In the genomic region with DNA sequence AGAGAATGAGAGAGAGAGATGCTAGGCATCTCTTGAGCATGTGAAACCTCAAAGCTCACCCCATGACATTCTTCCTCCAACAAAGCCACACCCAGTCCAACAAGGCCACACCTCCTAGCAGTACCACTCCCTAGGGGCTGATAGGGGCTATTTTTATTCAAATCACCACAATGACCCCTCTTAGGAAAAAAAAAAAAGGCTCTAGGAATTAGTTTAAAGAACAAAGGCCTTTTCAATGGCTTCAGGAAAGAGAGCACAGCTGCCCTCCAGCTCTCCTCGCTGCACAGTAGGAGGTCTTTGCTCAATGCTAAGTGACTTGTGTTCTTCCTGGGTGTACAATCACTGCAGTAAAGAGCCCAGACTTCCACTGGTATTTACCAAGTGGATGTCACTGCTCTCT, we compare ENCODE assay signal across 13 mouse cellular contexts.
DNase-seq lines count a peak whose midpoint lies in the region; ATAC-seq and TF ChIP-seq lines count a peak whose summit lies in the region.
"Had no signal": no experiment of that assay in that cellular context is flagged by ENCODE, and none has a peak within 500 bp of the region (broad histone marks: within the 10 kb centered on the region; RNA-seq: fewer than 3 reads in every experiment).

No protein-coding gene starts in this region.

- H3K27ac ChIP-seq in ES-E14 (ENCODE audit: insufficient read depth, low read depth, low read length, poor library complexity, severe bottlenecking), result no peak overlapping the region; the same call in 1 of the 2 replicates
- no peak overlapping the region for H3K27ac ChIP-seq in forebrain, embryonic 11.5 days (ENCODE audit: low read depth, low read length)
- H3K27ac ChIP-seq: kidney, embryonic 15.5 days; limb, embryonic 13.5 days had no signal

- peaks cover 0 to 9% of the 10 kb centered on the region in 2 experiments; a peak in 2 of 4 replicates for H3K4me1 ChIP-seq in ES-E14 (ENCODE audit: control insufficient read depth in 2 of 2, insufficient read depth in 2 of 2, low read length in 2 of 2, poor library complexity in 1 of 2)
- H3K4me1 ChIP-seq in forebrain, embryonic 11.5 days (replicated peaks; ENCODE audit: control insufficient read depth, insufficient read depth, low read length), result no peaks in the 10 kb centered on the region
- H3K4me1 ChIP-seq: kidney, embryonic 15.5 days; limb, embryonic 13.5 days had no signal

- H3K9me3 ChIP-seq in ES-E14 (ENCODE audit: control insufficient read depth, insufficient read depth, low read depth, low read length), result 0 out of 2 replicates have a peak, but pooled peaks cover 2% of the 10 kb centered on the region
- H3K9me3 ChIP-seq in forebrain, embryonic 11.5 days (ENCODE audit: control insufficient read depth, low read length), result no peaks in the 10 kb centered on the region
- H3K9me3 ChIP-seq: G1E; kidney, embryonic 15.5 days; limb, embryonic 13.5 days had no signal

- ATAC-seq in forebrain, embryonic 11.5 days (replicated peaks; ENCODE audit: low FRiP score), result peak; percentile 92

- no peak overlapping the region for H3K9ac ChIP-seq in ES-E14 (ENCODE audit: insufficient read depth, low read depth, low read length, poor library complexity, severe bottlenecking)
- no peak overlapping the region for H3K9ac ChIP-seq in forebrain, embryonic 11.5 days (ENCODE audit: low read length)
- H3K9ac ChIP-seq: kidney, embryonic 15.5 days; limb, embryonic 13.5 days had no signal

- H3K27me3 ChIP-seq in forebrain, embryonic 11.5 days (ENCODE audit: control insufficient read depth, insufficient read depth, low read length), result no peaks in the 10 kb centered on the region
- H3K27me3 ChIP-seq: kidney, embryonic 15.5 days; limb, embryonic 13.5 days had no signal

- DNase-seq in ES-E14 (ENCODE audit: low read depth, low spot score) (peak; percentile 75), ZHBTc4 (ENCODE audit: low read depth, low spot score) (peak; percentile 96)
- peak; percentile 49 for DNase-seq in forebrain, embryonic 11.5 days (ENCODE audit: low spot score)
- DNase-seq in mesoderm, embryonic 11.5 days (ENCODE audit: low read depth, low spot score), result peak; percentile 56
- no peak for DNase-seq in heart, postnatal 14 days
- DNase-seq in adrenal gland, adult (ENCODE audit: inconsistent age in 2 of 2, low spot score in 1 of 2), result no peak
- DNase-seq in heart, adult 8-10 months (ENCODE audit: low spot score), result no peak
- DNase-seq: heart, adult 18-20 months; lung, adult 2 months; thymus, adult 18-20 months had no signal

- in situ Hi-C loops in ES-E14 (cut with MboI; ENCODE audit: low sequenced_read_pairs in 2 of 2, unreplicated experiment in 2 of 2), result no loop called here

- no peak overlapping the region for H3K4me2 ChIP-seq in forebrain, embryonic 11.5 days (ENCODE audit: low read depth, low read length, severe bottlenecking)
- H3K4me2 ChIP-seq: kidney, embryonic 15.5 days; limb, embryonic 13.5 days had no signal

- H3K36me3 ChIP-seq in ES-E14 (ENCODE audit: control insufficient read depth, insufficient read depth, low read length, poor library complexity, severe bottlenecking), result no peaks in the 10 kb centered on the region
- no peaks in the 10 kb centered on the region for H3K36me3 ChIP-seq in forebrain, embryonic 11.5 days (ENCODE audit: control insufficient read depth, insufficient read depth, low read length)
- H3K36me3 ChIP-seq: G1E; kidney, embryonic 15.5 days; limb, embryonic 13.5 days had no signal

- intact Hi-C loops in heart, postnatal 14 days (cut with DNase I), result no loop called here

- 0% methylated on average over 1 of the region's 1 CpGs for WGBS in forebrain, embryonic 11.5 days

- no peak overlapping the region for H3K4me3 ChIP-seq in ES-E14 (ENCODE audit: insufficient read depth in 1 of 2, low read depth in 1 of 2, low read length in 2 of 2, poor library complexity in 1 of 2, severe bottlenecking in 1 of 2)
- no peak overlapping the region for H3K4me3 ChIP-seq in forebrain, embryonic 11.5 days (ENCODE audit: low read depth, low read length)
- H3K4me3 ChIP-seq: kidney, embryonic 15.5 days; limb, embryonic 13.5 days had no signal

TF ChIP-seq in ES-E14, 5 proteins besides CTCF, POLR2A, EP300 and RAD21:
- peak; percentile 89 for TF ChIP-seq ZNF384 (IDR thresholded peaks at IDR 0.05; ENCODE audit: low read depth, low read length)
- TF ChIP-seq CHD2 (IDR thresholded peaks at IDR 0.05; ENCODE audit: low read depth, low read length), result peak; percentile 26; the same call in 1 of the 2 replicates
- TF ChIP-seq MAFK (IDR thresholded peaks at IDR 0.05; ENCODE audit: insufficient read depth, low read depth, low read length), result no peak
- TF ChIP-seq ZC3H11A (IDR thresholded peaks at IDR 0.05; ENCODE audit: borderline replicate concordance, low read depth, low read length), result no peak
- TF ChIP-seq HCFC1 (IDR thresholded peaks at IDR 0.05; ENCODE audit: borderline replicate concordance, insufficient read depth, low read length), result no peak
TF ChIP-seq in ES-E14: peak in this region for 2.

Comparison
In these comparisons a context has a peak if more than half of its experiments do, and no peak if none do; other contexts are left out.
1. DNase-seq: peak in ES-E14 (single experiment), ZHBTc4 (single experiment), forebrain, embryonic 11.5 days (single experiment) and mesoderm, embryonic 11.5 days (single experiment); none in heart, postnatal 14 days (0 of 2), adrenal gland, adult (0 of 2) and heart, adult 8-10 months (single experiment).